Mouse (Mus musculus) common myeloid progenitor, adult 5-6 weeks (primary cell): ENCODE results near the gene Ankrd6. TPM values are rescaled to one million over a fixed set of nuclear protein-coding genes. Genes with fewer than 3 reads are reported as not detected.
A peak's percentile ranks its signal among the peaks of the same experiment; 100 is the strongest.

Experiments
- ATAC-seq: replicated peaks from 2 replicates; pipeline ENCODE4 v1.8.0; 2016; ENCODE audit warnings: low read depth, mild to moderate bottlenecking, moderate TSS enrichment, inconsistent platforms; ENCODE audit not compliant: poor library complexity, severe bottlenecking
- total RNA-seq: library from RNA; stranded (forward); fragments of 200-1000, 187-1606 nt; gene quantifications from 2 replicates; pipeline ENCODE4 v1.2.3, GENCODE M21; 2017

The Ankrd6 gene
- total RNA-seq, 1 experiment from 2014 or later = 1.9 TPM

- ATAC-seq = peak; percentile 5; the same call in 1 of the 2 replicates
These were observed 87.7 kb downstream of the Ankrd6 start for GRCm38 (mm10) chr4:32862751-32863446.

GRCm38 (mm10) chr4:32862011-32862750 lies 88.5 kb downstream of the Ankrd6 start:
- ATAC-seq = peak; percentile 93

GRCm38 (mm10) chr4:32860184-32860965 lies 90.3 kb downstream of the Ankrd6 start:
- ATAC-seq = no peak

GRCm38 (mm10) chr4:32855580-32855979 lies 95.1 kb downstream of the Ankrd6 start:
- no peak for ATAC-seq

- ATAC-seq = no peak
These were observed 95.7 kb downstream of the Ankrd6 start for GRCm38 (mm10) chr4:32854956-32855355.

GRCm38 (mm10) chr4:32853609-32854188 lies 96.9 kb downstream of the Ankrd6 start:
- no peak for ATAC-seq

- ATAC-seq = no peak
These were observed 97.8 kb downstream of the Ankrd6 start for GRCm38 (mm10) chr4:32852819-32853218.

GRCm38 (mm10) chr4:32852294-32852693 lies 98.3 kb downstream of the Ankrd6 start:
- ATAC-seq = no peak

GRCm38 (mm10) chr4:32838401-32838800 lies 112.2 kb downstream of the Ankrd6 start:
- ATAC-seq = no peak

GRCm38 (mm10) chr4:32836071-32836470 lies 114.6 kb downstream of the Ankrd6 start:
- ATAC-seq = no peak

- ATAC-seq = no peak
These were observed 116.1 kb downstream of the Ankrd6 start for GRCm38 (mm10) chr4:32834541-32834940.

GRCm38 (mm10) chr4:32833494-32834282 lies 117.0 kb downstream of the Ankrd6 start:
- ATAC-seq = peak; percentile 79

- no peak for ATAC-seq
These were observed 121.3 kb downstream of the Ankrd6 start for GRCm38 (mm10) chr4:32829316-32829715.

- no peak for ATAC-seq
These were observed 122.1 kb downstream of the Ankrd6 start for GRCm38 (mm10) chr4:32828385-32829077.

- ATAC-seq = no peak
These were observed 123.7 kb downstream of the Ankrd6 start for GRCm38 (mm10) chr4:32826925-32827324.

GRCm38 (mm10) chr4:32824254-32824653 lies 126.4 kb downstream of the Ankrd6 start:
- ATAC-seq = no peak

GRCm38 (mm10) chr4:32820676-32821075 lies 130.0 kb downstream of the Ankrd6 start:
- no peak for ATAC-seq

- ATAC-seq = no peak
These were observed 133.2 kb downstream of the Ankrd6 start for GRCm38 (mm10) chr4:32817478-32817877.

- ATAC-seq = no peak
These were observed 150.0 kb downstream of the Ankrd6 start for GRCm38 (mm10) chr4:32800577-32801170.
